Mouse (Mus musculus): ENCODE results near the gene Cbr4. TPM values are rescaled to one million over a fixed set of nuclear protein-coding genes. Genes with fewer than 3 reads are reported as not detected.

Cbr4 gene
- polyA plus RNA-seq, 1 experiment, result 14.8 TPM

GRCm38 (mm10) chr8:61535472-61535871, 47.9 kb downstream of the Cbr4 start:
- Histone ChIP-seq H3K79me2 (ENCODE audit: control insufficient read depth, insufficient read depth) (no peaks in the 10 kb centered on the region), H3K27me3 (ENCODE audit: control insufficient read depth, insufficient read depth, insufficient read length) (no peaks in the 10 kb centered on the region), H3K4me3 (no peak overlapping the region), H3K36me3 (ENCODE audit: control insufficient read depth, insufficient read depth) (peaks cover 74% of the 10 kb centered on the region), H3K4me2 (ENCODE audit: low read depth) (no peak overlapping the region), H3ac (ENCODE audit: control insufficient read depth, insufficient read length) (no peak overlapping the region)
- no peak for TF ChIP-seq MAX (IDR thresholded peaks at IDR 0.05; ENCODE audit: low read depth)

GRCm38 (mm10) chr8:61537471-61537870, 49.9 kb downstream of the Cbr4 start:
- peaks cover 56% of the 10 kb centered on the region for H3K36me3 ChIP-seq (ENCODE audit: control insufficient read depth, insufficient read depth)
- H3K27me3 ChIP-seq (ENCODE audit: control insufficient read depth, insufficient read depth, insufficient read length), result no peaks in the 10 kb centered on the region
- no peak overlapping the region for H3ac ChIP-seq (ENCODE audit: control insufficient read depth, insufficient read length)
- no peaks in the 10 kb centered on the region for H3K79me2 ChIP-seq (ENCODE audit: control insufficient read depth, insufficient read depth)
- no peak overlapping the region for H3K4me3 ChIP-seq
- H3K4me2 ChIP-seq (ENCODE audit: low read depth), result no peak overlapping the region
- no peak for TF ChIP-seq CEBPB (IDR thresholded peaks at IDR 0.05; ENCODE audit: insufficient read depth, poor library complexity, severe bottlenecking)
- no peak for TF ChIP-seq TCF3 (IDR thresholded peaks at IDR 0.05; ENCODE audit: insufficient read length, low read depth)
- TF ChIP-seq E2F4 (IDR thresholded peaks at IDR 0.05; ENCODE audit: insufficient read depth), result no peak
- no peak for TF ChIP-seq POLR2AphosphoS2 (IDR thresholded peaks at IDR 0.05; ENCODE audit: insufficient read length, low read depth)
- no peak for TF ChIP-seq MYOG (IDR thresholded peaks at IDR 0.05; ENCODE audit: control insufficient read depth in 1 of 3, insufficient read depth in 1 of 3, insufficient read length in 2 of 3, low read depth in 2 of 3)
- TF ChIP-seq MAX (IDR thresholded peaks at IDR 0.05; ENCODE audit: low read depth), result no peak
- TF ChIP-seq SRF (IDR thresholded peaks at IDR 0.05; ENCODE audit: control insufficient read depth, insufficient read length, low read depth), result no peak
- no peak for TF ChIP-seq TCF12 (IDR thresholded peaks at IDR 0.05; ENCODE audit: insufficient read depth, poor library complexity, severe bottlenecking)
- TF ChIP-seq REST (IDR thresholded peaks at IDR 0.05; ENCODE audit: insufficient read depth, insufficient read length), result no peak
- no peak for TF ChIP-seq MYOD1 (IDR thresholded peaks at IDR 0.05; ENCODE audit: control insufficient read depth in 1 of 3, insufficient read length in 2 of 3, low read depth in 2 of 3)
- no peak for TF ChIP-seq USF1 (IDR thresholded peaks at IDR 0.05; ENCODE audit: low read depth)
- no peak for TF ChIP-seq POLR2A (IDR thresholded peaks at IDR 0.05; ENCODE audit: insufficient read length, low read depth)

- no peak overlapping the region for H3K4me3 ChIP-seq
- H3K27me3 ChIP-seq (ENCODE audit: control insufficient read depth, insufficient read depth, insufficient read length), result no peaks in the 10 kb centered on the region
- H3K36me3 ChIP-seq (ENCODE audit: control insufficient read depth, insufficient read depth), result peaks cover 45% of the 10 kb centered on the region
- no peaks in the 10 kb centered on the region for H3K79me2 ChIP-seq (ENCODE audit: control insufficient read depth, insufficient read depth)
- TF ChIP-seq TCF3 (IDR thresholded peaks at IDR 0.05; ENCODE audit: insufficient read length, low read depth), result no peak
- TF ChIP-seq MAX (IDR thresholded peaks at IDR 0.05; ENCODE audit: low read depth), result no peak
- no peak for TF ChIP-seq USF1 (IDR thresholded peaks at IDR 0.05; ENCODE audit: low read depth)
- TF ChIP-seq TCF12 (IDR thresholded peaks at IDR 0.05; ENCODE audit: insufficient read depth, poor library complexity, severe bottlenecking), result no peak
- no peak for TF ChIP-seq CEBPB (IDR thresholded peaks at IDR 0.05; ENCODE audit: insufficient read depth, poor library complexity, severe bottlenecking)
- no peak for TF ChIP-seq SRF (IDR thresholded peaks at IDR 0.05; ENCODE audit: control insufficient read depth, insufficient read length, low read depth)
- TF ChIP-seq POLR2A (IDR thresholded peaks at IDR 0.05; ENCODE audit: insufficient read length, low read depth), result no peak
- TF ChIP-seq POLR2AphosphoS2 (IDR thresholded peaks at IDR 0.05; ENCODE audit: insufficient read length, low read depth), result no peak
- TF ChIP-seq E2F4 (IDR thresholded peaks at IDR 0.05; ENCODE audit: insufficient read depth), result no peak
- TF ChIP-seq MYOD1 (IDR thresholded peaks at IDR 0.05; ENCODE audit: control insufficient read depth in 1 of 3, insufficient read length in 2 of 3, low read depth in 2 of 3), result no peak
- TF ChIP-seq REST (IDR thresholded peaks at IDR 0.05; ENCODE audit: insufficient read depth, insufficient read length), result no peak
- TF ChIP-seq MYOG (IDR thresholded peaks at IDR 0.05; ENCODE audit: control insufficient read depth in 1 of 3, insufficient read depth in 1 of 3, insufficient read length in 2 of 3, low read depth in 2 of 3), result no peak
- H3ac ChIP-seq (ENCODE audit: control insufficient read depth, insufficient read length), result no peak overlapping the region
- no peak overlapping the region for H3K4me2 ChIP-seq (ENCODE audit: low read depth)
Measured at GRCm38 (mm10) chr8:61539828-61540500, 52.4 kb downstream of the Cbr4 start.

GRCm38 (mm10) chr8:61549585-61549984, 62.1 kb downstream of the Cbr4 start:
- Histone ChIP-seq H3K4me2 (ENCODE audit: low read depth) (no peak overlapping the region), H3K79me2 (ENCODE audit: control insufficient read depth, insufficient read depth) (peaks cover 7% of the 10 kb centered on the region), H3K4me3 (no peak overlapping the region), H3K36me3 (ENCODE audit: control insufficient read depth, insufficient read depth) (peaks cover 35% of the 10 kb centered on the region), H3K27me3 (ENCODE audit: control insufficient read depth, insufficient read depth, insufficient read length) (no peaks in the 10 kb centered on the region), H3ac (ENCODE audit: control insufficient read depth, insufficient read length) (no peak overlapping the region)
- TF ChIP-seq E2F4 (IDR thresholded peaks at IDR 0.05; ENCODE audit: insufficient read depth) (no peak), CEBPB (IDR thresholded peaks at IDR 0.05; ENCODE audit: insufficient read depth, poor library complexity, severe bottlenecking) (no peak)

- H3K79me2 ChIP-seq (ENCODE audit: control insufficient read depth, insufficient read depth), result peaks cover 9% of the 10 kb centered on the region
Measured at GRCm38 (mm10) chr8:61550006-61550748, 62.6 kb downstream of the Cbr4 start.

More at GRCm38 (mm10) chr8:61550006-61550748, 62.6 kb downstream of the Cbr4 start:
- no peak overlapping the region for H3ac ChIP-seq (ENCODE audit: control insufficient read depth, insufficient read length)
- H3K4me2 ChIP-seq (ENCODE audit: low read depth), result no peak overlapping the region
- H3K36me3 ChIP-seq (ENCODE audit: control insufficient read depth, insufficient read depth), result peaks cover 34% of the 10 kb centered on the region
- H3K4me3 ChIP-seq, result no peak overlapping the region
- TF ChIP-seq TCF3 (IDR thresholded peaks at IDR 0.05; ENCODE audit: insufficient read length, low read depth) (no peak), TCF12 (IDR thresholded peaks at IDR 0.05; ENCODE audit: insufficient read depth, poor library complexity, severe bottlenecking) (no peak), POLR2A (IDR thresholded peaks at IDR 0.05; ENCODE audit: insufficient read length, low read depth) (no peak), E2F4 (IDR thresholded peaks at IDR 0.05; ENCODE audit: insufficient read depth) (no peak), MYOG (IDR thresholded peaks at IDR 0.05; ENCODE audit: control insufficient read depth in 1 of 3, insufficient read depth in 1 of 3, insufficient read length in 2 of 3, low read depth in 2 of 3) (no peak), USF1 (IDR thresholded peaks at IDR 0.05; ENCODE audit: low read depth) (no peak), SRF (IDR thresholded peaks at IDR 0.05; ENCODE audit: control insufficient read depth, insufficient read length, low read depth) (no peak), MYOD1 (IDR thresholded peaks at IDR 0.05; ENCODE audit: control insufficient read depth in 1 of 3, insufficient read length in 2 of 3, low read depth in 2 of 3) (no peak), POLR2AphosphoS2 (IDR thresholded peaks at IDR 0.05; ENCODE audit: insufficient read length, low read depth) (no peak), REST (IDR thresholded peaks at IDR 0.05; ENCODE audit: insufficient read depth, insufficient read length) (no peak), MAX (IDR thresholded peaks at IDR 0.05; ENCODE audit: low read depth) (no peak), CEBPB (IDR thresholded peaks at IDR 0.05; ENCODE audit: insufficient read depth, poor library complexity, severe bottlenecking) (no peak)
- no peaks in the 10 kb centered on the region for H3K27me3 ChIP-seq (ENCODE audit: control insufficient read depth, insufficient read depth, insufficient read length)
